Mouse (Mus musculus) lung, postnatal 0 days (tissue): ENCODE measurements around the gene Robo1. TPM values are rescaled to one million over a fixed set of nuclear protein-coding genes. Genes with fewer than 3 reads are reported as not detected.

Experiments used
- ATAC-seq: fragments of 200-750 bp; cut with Nextera tagmentation; 2 replicates; pipeline ENCODE4 v1.8.0; 2017; ENCODE audit warnings: moderate library complexity
- DNase-seq: peaks from one replicate; pipeline ENCODE4 v3.0.0-alpha.2; 2016; ENCODE audit warnings: low spot score
- H3K27ac ChIP-seq: fragments of 300-500 bp; sonication (generic); 2 replicates; pipeline ENCODE4 v1.5.1; 2014; ENCODE audit warnings: antibody characterized with exemption, mild to moderate bottlenecking, low read length, mixed read lengths
- H3K27me3 ChIP-seq: fragments of 300-500 bp; sonication (generic); replicated peaks from 2 replicates; pipeline ENCODE4 v1.6.1; 2014; ENCODE audit warnings: low read length, mixed read lengths; ENCODE audit not compliant: insufficient read depth
- H3K36me3 ChIP-seq: fragments of 300-500 bp; sonication (generic); 2 replicates; pipeline ENCODE4 v1.6.1; 2014; ENCODE audit warnings: low read length, mixed read lengths; ENCODE audit not compliant: insufficient read depth
- H3K4me1 ChIP-seq: fragments of 300-500 bp; sonication (generic); 2 replicates; pipeline ENCODE4 v1.6.1; 2014; ENCODE audit warnings: antibody characterized with exemption, low read depth, low read length, mixed read lengths; ENCODE audit not compliant: insufficient read depth
- H3K4me2 ChIP-seq: fragments of 300-500 bp; sonication (generic); replicated peaks from 2 replicates; pipeline ENCODE4 v1.6.1; 2014; ENCODE audit warnings: low read depth, mild to moderate bottlenecking, low read length, moderate library complexity, mixed read lengths
- H3K4me3 ChIP-seq: fragments of 300-500 bp; sonication (generic); 2 replicates; pipeline ENCODE4 v1.5.1; 2014; ENCODE audit warnings: low read depth, low read length
- H3K9ac ChIP-seq: fragments of 300-500 bp; sonication (generic); replicated peaks from 2 replicates; pipeline ENCODE4 v1.6.1; 2014; ENCODE audit warnings: low read depth, mild to moderate bottlenecking
- H3K9me3 ChIP-seq: fragments of 300-500 bp; sonication (generic); 2 replicates; pipeline ENCODE4 v1.6.1; 2016; ENCODE audit warnings: low read length, mixed read lengths
- CTCF ChIP-seq: IDR thresholded peaks from 2 replicates; pipeline ENCODE4 v1.5.1; 2016; ENCODE audit warnings: antibody characterized with exemption, mild to moderate bottlenecking
- EP300 ChIP-seq: IDR thresholded peaks from 2 replicates; pipeline ENCODE4 v1.6.1; 2016; ENCODE audit warnings: antibody characterized with exemption, mild to moderate bottlenecking, control low read depth
- WGBS: fragments of 180-500 bp; shearing (Covaris S2); extraction: QIAGEN DNeasy Blood & Tissue Kit; methylation state at CpG from one replicate; pipeline ENCODE4 v1.1.7; 2014; 5-methylcytosine and 5-hydroxymethylcytosine counted together
- polyA plus RNA-seq: library from polyadenylated mRNA; unstranded; fragments of >200 nt; fragmentation: Nextera tagmentation; extraction: Ambion mirVana; gene quantifications from 2 replicates; pipeline ENCODE4 v1.2.1, GENCODE M21; 2015

The Robo1 gene
- polyA plus RNA-seq, 1 experiment from 2014 or later = 7.0 TPM

- TF ChIP-seq EP300 (no peak), CTCF (no peak)
- no peak overlapping the region for H3K27ac ChIP-seq
- ATAC-seq (no peak), DNase-seq (no peak)
- no peaks in the 10 kb centered on the region for H3K27me3 ChIP-seq
- 51% methylated on average over 8 of the region's 8 CpGs for WGBS
- no peak overlapping the region for H3K4me3 ChIP-seq
- H3K9me3 ChIP-seq = no peaks in the 10 kb centered on the region
- H3K4me2 ChIP-seq = no peak overlapping the region
- no peak overlapping the region for H3K9ac ChIP-seq
- H3K4me1 ChIP-seq = peaks cover 6% of the 10 kb centered on the region; the same call in 1 of the 2 replicates
- no peaks in the 10 kb centered on the region for H3K36me3 ChIP-seq
These were observed 331.3 kb downstream of the Robo1 start for GRCm38 (mm10) chr16:72639332-72639940.

- peak overlapping the region; percentile 39 for H3K27ac ChIP-seq
- no peaks in the 10 kb centered on the region for H3K36me3 ChIP-seq
- WGBS = 26% methylated on average over 9 of the region's 9 CpGs
- TF ChIP-seq CTCF (peak; percentile 13; the same call in 1 of the 2 replicates), EP300 (peak; percentile 85)
- no peaks in the 10 kb centered on the region for H3K27me3 ChIP-seq
- peaks cover 6% of the 10 kb centered on the region; the same call in 1 of the 2 replicates for H3K4me1 ChIP-seq
- H3K4me2 ChIP-seq = peak overlapping the region; percentile 9
- H3K9ac ChIP-seq = no peak overlapping the region
- H3K9me3 ChIP-seq = no peaks in the 10 kb centered on the region
- H3K4me3 ChIP-seq = no peak overlapping the region
- peak; percentile 81 for DNase-seq
- peak; percentile 94 for ATAC-seq
These were observed 333.1 kb downstream of the Robo1 start for GRCm38 (mm10) chr16:72640932-72641811.

- no peak for ATAC-seq
- DNase-seq = no peak
- H3K27ac ChIP-seq = no peak overlapping the region
- no peaks in the 10 kb centered on the region for H3K9me3 ChIP-seq
- H3K9ac ChIP-seq = no peak overlapping the region
- H3K4me3 ChIP-seq = peak overlapping the region; percentile 12; the same call in 1 of the 2 replicates
- H3K27me3 ChIP-seq = no peaks in the 10 kb centered on the region
- 12% methylated on average over 8 of the region's 8 CpGs for WGBS
- H3K4me1 ChIP-seq = peaks cover 3% of the 10 kb centered on the region; the same call in 1 of the 2 replicates
- no peaks in the 10 kb centered on the region for H3K36me3 ChIP-seq
- no peak for TF ChIP-seq CTCF
- TF ChIP-seq EP300 = no peak
- H3K4me2 ChIP-seq = peak overlapping the region; percentile 37
These were observed 337.8 kb downstream of the Robo1 start for GRCm38 (mm10) chr16:72645890-72646289.

- H3K9ac ChIP-seq = no peak overlapping the region
- 36% methylated on average over 4 of the region's 4 CpGs for WGBS
- TF ChIP-seq CTCF = peak; percentile 79
- no peak for TF ChIP-seq EP300
These were observed 341.2 kb downstream of the Robo1 start for GRCm38 (mm10) chr16:72649314-72649713.

GRCm38 (mm10) chr16:72655411-72655810, 347.3 kb downstream of the Robo1 start:
- Histone ChIP-seq H3K4me3 (no peak overlapping the region), H3K36me3 (no peaks in the 10 kb centered on the region), H3K27ac (no peak overlapping the region), H3K4me1 (no peaks in the 10 kb centered on the region), H3K27me3 (no peaks in the 10 kb centered on the region), H3K9me3 (no peaks in the 10 kb centered on the region), H3K4me2 (no peak overlapping the region), H3K9ac (no peak overlapping the region)
- no peak for TF ChIP-seq EP300
- TF ChIP-seq CTCF = no peak
- no peak for ATAC-seq
- WGBS = 63% methylated on average over 9 of the region's 9 CpGs
- DNase-seq = no peak

More at GRCm38 (mm10) chr16:72649314-72649713, 341.2 kb downstream of the Robo1 start:
- H3K4me3 ChIP-seq = no peak overlapping the region
- H3K4me2 ChIP-seq = peak overlapping the region; percentile 33; the same call in 1 of the 2 replicates
- no peak overlapping the region for H3K27ac ChIP-seq
- ATAC-seq (peak; percentile 62), DNase-seq (peak; percentile 81)
- H3K27me3 ChIP-seq = no peaks in the 10 kb centered on the region
- no peaks in the 10 kb centered on the region for H3K9me3 ChIP-seq
- H3K4me1 ChIP-seq = no peaks in the 10 kb centered on the region
- H3K36me3 ChIP-seq = no peaks in the 10 kb centered on the region

- ATAC-seq (peak; percentile 92), DNase-seq (peak; percentile 91)
- H3K4me2 ChIP-seq = peak overlapping the region; percentile 89
- 1% methylated on average over 26 of the region's 26 CpGs for WGBS
- no peaks in the 10 kb centered on the region for H3K36me3 ChIP-seq
- peak; percentile 26; the same call in 1 of the 2 replicates for TF ChIP-seq EP300
- peak; percentile 43 for TF ChIP-seq CTCF
- H3K4me1 ChIP-seq = no peaks in the 10 kb centered on the region
- peak overlapping the region; percentile 97 for H3K27ac ChIP-seq
- H3K4me3 ChIP-seq = peak overlapping the region; percentile 71
- no peaks in the 10 kb centered on the region for H3K9me3 ChIP-seq
- peak overlapping the region; percentile 60 for H3K9ac ChIP-seq
- H3K27me3 ChIP-seq = no peaks in the 10 kb centered on the region
These were observed 354.8 kb downstream of the Robo1 start for GRCm38 (mm10) chr16:72662837-72663350.
